Comparison of ENCODE assay signal across 11 mouse cellular contexts in the genomic region with DNA sequence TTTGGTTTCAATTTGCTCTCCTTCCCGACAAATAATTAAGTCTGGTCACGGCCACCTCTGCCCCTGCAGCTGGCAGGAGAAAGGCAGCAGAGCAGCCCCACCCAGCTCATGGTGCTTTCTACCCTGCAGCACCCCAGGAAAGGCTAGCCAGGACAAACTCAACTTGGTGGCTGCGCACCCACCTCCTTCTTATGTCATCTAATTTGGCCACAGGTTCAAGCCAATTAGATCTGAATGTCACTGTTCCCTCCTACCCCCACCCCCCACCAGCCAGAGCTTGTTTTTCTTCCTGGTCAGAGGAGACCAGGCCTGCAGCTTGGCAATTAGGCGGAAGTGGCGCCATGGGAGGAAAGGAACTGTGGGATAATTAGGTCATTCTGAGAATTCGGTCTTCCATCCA.
DNase-seq lines count a peak whose midpoint lies in the region; ATAC-seq and TF ChIP-seq lines count a peak whose summit lies in the region.
"Had no signal": no experiment of that assay in that cellular context is flagged by ENCODE, and none has a peak within 500 bp of the region (broad histone marks: within the 10 kb centered on the region; RNA-seq: fewer than 3 reads in every experiment).

No protein-coding gene starts in this region.

- no peak overlapping the region for H3K9ac ChIP-seq in lung, embryonic 15.5 days
- no peak overlapping the region for H3K9ac ChIP-seq in lung, postnatal 0 days (replicated peaks; ENCODE audit: low read depth)
- H3K9ac ChIP-seq in embryonic facial prominence, embryonic 14.5 days (ENCODE audit: low read depth, low read length) = no peak overlapping the region
- no peak overlapping the region for H3K9ac ChIP-seq in hindbrain, postnatal 0 days (replicated peaks; ENCODE audit: low read length)
- no peak overlapping the region for H3K9ac ChIP-seq in neural tube, embryonic 13.5 days
- H3K9ac ChIP-seq: liver, embryonic 14.5 days had no signal

- no peaks in the 10 kb centered on the region for H3K9me3 ChIP-seq in lung, embryonic 15.5 days
- H3K9me3 ChIP-seq in lung, postnatal 0 days (ENCODE audit: low read length) = no peaks in the 10 kb centered on the region
- H3K9me3 ChIP-seq in embryonic facial prominence, embryonic 14.5 days (ENCODE audit: control insufficient read depth, low read length) = peaks cover 3% of the 10 kb centered on the region; the same call in 1 of the 2 replicates
- no peaks in the 10 kb centered on the region for H3K9me3 ChIP-seq in hindbrain, postnatal 0 days (ENCODE audit: low read length)
- no peaks in the 10 kb centered on the region for H3K9me3 ChIP-seq in neural tube, embryonic 13.5 days

- no peak for TF ChIP-seq EP300 in lung, postnatal 0 days (IDR thresholded peaks at IDR 0.05)

- no peak overlapping the region for H3K4me3 ChIP-seq in lung, embryonic 15.5 days
- H3K4me3 ChIP-seq in lung, postnatal 0 days (ENCODE audit: low read depth, low read length) = no peak overlapping the region
- H3K4me3 ChIP-seq in embryonic facial prominence, embryonic 14.5 days (ENCODE audit: low read depth, low read length) = no peak overlapping the region
- no peak overlapping the region for H3K4me3 ChIP-seq in hindbrain, postnatal 0 days (ENCODE audit: low read length)
- H3K4me3 ChIP-seq in neural tube, embryonic 13.5 days = no peak overlapping the region
- H3K4me3 ChIP-seq: layer of hippocampus, adult 2 months; myocyte had no signal

- no peaks in the 10 kb centered on the region for H3K27me3 ChIP-seq in lung, embryonic 15.5 days
- H3K27me3 ChIP-seq in lung, postnatal 0 days (replicated peaks; ENCODE audit: insufficient read depth, low read length) = no peaks in the 10 kb centered on the region
- H3K27me3 ChIP-seq in embryonic facial prominence, embryonic 14.5 days (replicated peaks; ENCODE audit: control insufficient read depth, insufficient read depth, low read length) = no peaks in the 10 kb centered on the region
- no peaks in the 10 kb centered on the region for H3K27me3 ChIP-seq in hindbrain, postnatal 0 days (ENCODE audit: insufficient read depth, low read length)
- H3K27me3 ChIP-seq in neural tube, embryonic 13.5 days = no peaks in the 10 kb centered on the region

- H3K36me3 ChIP-seq in lung, embryonic 15.5 days = 0 out of 2 replicates have a peak, but pooled peaks cover 3% of the 10 kb centered on the region
- H3K36me3 ChIP-seq in lung, postnatal 0 days (ENCODE audit: insufficient read depth, low read length) = no peaks in the 10 kb centered on the region
- peaks cover 3% of the 10 kb centered on the region; the same call in 1 of the 2 replicates for H3K36me3 ChIP-seq in embryonic facial prominence, embryonic 14.5 days (ENCODE audit: control insufficient read depth, insufficient read depth, low read length)
- H3K36me3 ChIP-seq in hindbrain, postnatal 0 days (ENCODE audit: insufficient read depth, low read length) = no peaks in the 10 kb centered on the region
- H3K36me3 ChIP-seq in neural tube, embryonic 13.5 days = no peaks in the 10 kb centered on the region

- H3K4me2 ChIP-seq in lung, embryonic 15.5 days = no peak overlapping the region
- H3K4me2 ChIP-seq in lung, postnatal 0 days (replicated peaks; ENCODE audit: low read depth, low read length) = no peak overlapping the region
- H3K4me2 ChIP-seq in embryonic facial prominence, embryonic 14.5 days (ENCODE audit: low read depth, low read length) = peak overlapping the region; percentile 23; the same call in 1 of the 2 replicates
- H3K4me2 ChIP-seq in hindbrain, postnatal 0 days (ENCODE audit: low read depth, low read length) = no peak overlapping the region
- no peak overlapping the region for H3K4me2 ChIP-seq in neural tube, embryonic 13.5 days

- no peak for TF ChIP-seq CTCF in lung, postnatal 0 days (IDR thresholded peaks at IDR 0.05)
- TF ChIP-seq CTCF in hindbrain, postnatal 0 days (IDR thresholded peaks at IDR 0.05; ENCODE audit: low read depth) = no peak

- WGBS in lung, embryonic 15.5 days = 78% methylated on average over 6 of the region's 6 CpGs
- 79% methylated on average over 6 of the region's 6 CpGs for WGBS in lung, postnatal 0 days
- whole genome bisulfite sequencing in embryonic facial prominence, embryonic 14.5 days = 35% methylated on average over 6 of the region's 6 CpGs
- WGBS in hindbrain, postnatal 0 days = 62% methylated on average over 6 of the region's 6 CpGs
- 53% methylated on average over 6 of the region's 6 CpGs for WGBS in neural tube, embryonic 13.5 days

- ATAC-seq in lung, embryonic 15.5 days (ENCODE audit: borderline replicate concordance, extremely low read depth, low FRiP score, low TSS enrichment) = no peak; the same call in 1 of the 2 replicates
- no peak for ATAC-seq in lung, postnatal 0 days
- no peak for ATAC-seq in embryonic facial prominence, embryonic 14.5 days (ENCODE audit: low read depth)
- 0 out of 2 replicates have a peak, but pooled peaks have one; percentile 43 for ATAC-seq in hindbrain, postnatal 0 days
- peak; percentile 56 for ATAC-seq in neural tube, embryonic 13.5 days (ENCODE audit: low read depth)

- no peak for DNase-seq in lung, postnatal 0 days (ENCODE audit: low spot score)
- peak; percentile 32 for DNase-seq in embryonic facial prominence, embryonic 14.5 days (ENCODE audit: low spot score)
- peak; percentile 35 for DNase-seq in hindbrain, postnatal 0 days (ENCODE audit: low spot score)
- DNase-seq in cerebellum, postnatal 36 days = no peak
- DNase-seq in urinary bladder, postnatal 4 days (ENCODE audit: low spot score in 2 of 2) = no peak
- DNase-seq: cerebellum, adult 9-10 months had no signal

- H3K27ac ChIP-seq in lung, embryonic 15.5 days = peak overlapping the region; percentile 48; the same call in 1 of the 2 replicates
- H3K27ac ChIP-seq in lung, postnatal 0 days (ENCODE audit: low read length) = no peak overlapping the region
- peak overlapping the region; percentile 3; the same call in 1 of the 2 replicates for H3K27ac ChIP-seq in embryonic facial prominence, embryonic 14.5 days (replicated peaks; ENCODE audit: low read depth, low read length)
- H3K27ac ChIP-seq in hindbrain, postnatal 0 days = no peak overlapping the region
- H3K27ac ChIP-seq in neural tube, embryonic 13.5 days (replicated peaks) = peak overlapping the region; percentile 52
- H3K27ac ChIP-seq: layer of hippocampus, adult 2 months; liver, embryonic 14.5 days had no signal

- peaks cover 2% of the 10 kb centered on the region; the same call in 1 of the 2 replicates for H3K4me1 ChIP-seq in lung, embryonic 15.5 days
- no peaks in the 10 kb centered on the region for H3K4me1 ChIP-seq in lung, postnatal 0 days (ENCODE audit: insufficient read depth, low read depth, low read length)
- H3K4me1 ChIP-seq in embryonic facial prominence, embryonic 14.5 days (ENCODE audit: control insufficient read depth, insufficient read depth, low read length) = peaks cover 11% of the 10 kb centered on the region
- H3K4me1 ChIP-seq in hindbrain, postnatal 0 days (ENCODE audit: insufficient read depth, low read length) = no peaks in the 10 kb centered on the region
- H3K4me1 ChIP-seq in neural tube, embryonic 13.5 days (replicated peaks) = peaks cover 11% of the 10 kb centered on the region

Comparison
In these comparisons a context has a peak if more than half of its experiments do, and no peak if none do; other contexts are left out.
1. H3K27ac ChIP-seq: peak in lung, embryonic 15.5 days (single experiment), embryonic facial prominence, embryonic 14.5 days (single experiment) and neural tube, embryonic 13.5 days (single experiment); none in lung, postnatal 0 days (single experiment) and hindbrain, postnatal 0 days (single experiment).
2. ATAC-seq: peak in hindbrain, postnatal 0 days (single experiment) and neural tube, embryonic 13.5 days (single experiment); none in lung, embryonic 15.5 days (single experiment), lung, postnatal 0 days (single experiment) and embryonic facial prominence, embryonic 14.5 days (single experiment).
3. DNase-seq: peak in embryonic facial prominence, embryonic 14.5 days (single experiment) and hindbrain, postnatal 0 days (single experiment); none in lung, postnatal 0 days (single experiment), cerebellum, postnatal 36 days (0 of 2) and urinary bladder, postnatal 4 days (0 of 2).